Mouse (Mus musculus): ENCODE data around the gene P2ry14. TPM values are rescaled to one million over a fixed set of nuclear protein-coding genes. Genes with fewer than 3 reads are reported as not detected.

The P2ry14 gene
- total RNA-seq, 1 experiment: 0.18 TPM

DNA sequence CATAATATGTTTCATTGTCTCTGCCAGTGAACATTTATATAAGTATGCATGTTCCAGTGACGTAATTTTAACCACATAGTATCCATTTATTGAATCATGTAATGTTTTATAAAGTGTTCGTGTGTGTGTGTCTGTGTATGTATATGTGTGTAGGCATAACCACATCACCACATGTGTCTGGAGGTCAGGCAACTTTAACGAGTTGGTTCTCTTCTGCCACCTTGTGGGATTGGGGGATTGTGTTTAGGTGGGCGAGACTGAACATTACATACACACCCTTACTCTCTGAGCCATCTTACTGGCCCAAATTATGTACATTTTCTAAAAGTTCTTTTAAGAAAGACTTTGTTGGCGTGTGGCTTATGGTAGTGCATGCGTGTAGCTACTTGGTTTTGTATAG is 15.1 kb upstream of the P2ry14 start:
- no peak for DNase-seq (ENCODE audit: low read depth, low spot score)
- Histone ChIP-seq H3K4me1 (ENCODE audit: control insufficient read depth in 2 of 2, insufficient read depth in 2 of 2, low read length in 2 of 2, poor library complexity in 1 of 2) (no peaks in the 10 kb centered on the region; a peak in 1 of 4 replicates), H3K36me3 (ENCODE audit: control insufficient read depth, insufficient read depth, low read length, poor library complexity, severe bottlenecking) (no peaks in the 10 kb centered on the region), H3K9ac (ENCODE audit: insufficient read depth, low read depth, low read length, poor library complexity, severe bottlenecking) (no peak overlapping the region), H3K27ac (ENCODE audit: insufficient read depth, low read depth, low read length, poor library complexity, severe bottlenecking) (no peak overlapping the region), H3K4me3 (ENCODE audit: insufficient read depth in 1 of 2, low read depth in 1 of 2, low read length in 2 of 2, poor library complexity in 1 of 2, severe bottlenecking in 1 of 2) (no peak overlapping the region), H3K9me3 (ENCODE audit: control insufficient read depth, insufficient read depth, low read depth, low read length) (no peaks in the 10 kb centered on the region)
- no peak for TF ChIP-seq ZC3H11A (IDR thresholded peaks at IDR 0.05; ENCODE audit: borderline replicate concordance, low read depth, low read length)
- TF ChIP-seq CHD2 (IDR thresholded peaks at IDR 0.05; ENCODE audit: low read depth, low read length): no peak
- TF ChIP-seq HCFC1 (IDR thresholded peaks at IDR 0.05; ENCODE audit: borderline replicate concordance, insufficient read depth, low read length): no peak
- no peak for TF ChIP-seq MAFK (IDR thresholded peaks at IDR 0.05; ENCODE audit: insufficient read depth, low read depth, low read length)
- no peak for TF ChIP-seq ZNF384 (IDR thresholded peaks at IDR 0.05; ENCODE audit: low read depth, low read length)
- in situ Hi-C loops (cut with MboI; ENCODE audit: low sequenced_read_pairs in 2 of 2, unreplicated experiment in 2 of 2): no loop called here

GRCm38 (mm10) chr3:59167417-59168054 is 14.1 kb upstream of the P2ry14 start:
- H3K9me3 ChIP-seq (ENCODE audit: control insufficient read depth, insufficient read depth, low read depth, low read length): no peaks in the 10 kb centered on the region
- TF ChIP-seq HCFC1 (IDR thresholded peaks at IDR 0.05; ENCODE audit: borderline replicate concordance, insufficient read depth, low read length): no peak
- TF ChIP-seq MAFK (IDR thresholded peaks at IDR 0.05; ENCODE audit: insufficient read depth, low read depth, low read length): no peak
- TF ChIP-seq ZC3H11A (IDR thresholded peaks at IDR 0.05; ENCODE audit: borderline replicate concordance, low read depth, low read length): no peak
- TF ChIP-seq ZNF384 (IDR thresholded peaks at IDR 0.05; ENCODE audit: low read depth, low read length): no peak
- no peak for TF ChIP-seq CHD2 (IDR thresholded peaks at IDR 0.05; ENCODE audit: low read depth, low read length)
- H3K9ac ChIP-seq (ENCODE audit: insufficient read depth, low read depth, low read length, poor library complexity, severe bottlenecking): no peak overlapping the region
- no peaks in the 10 kb centered on the region for H3K36me3 ChIP-seq (ENCODE audit: control insufficient read depth, insufficient read depth, low read length, poor library complexity, severe bottlenecking)
- no peak overlapping the region for H3K4me3 ChIP-seq (ENCODE audit: insufficient read depth in 1 of 2, low read depth in 1 of 2, low read length in 2 of 2, poor library complexity in 1 of 2, severe bottlenecking in 1 of 2)
- in situ Hi-C loops (cut with MboI; ENCODE audit: low sequenced_read_pairs in 2 of 2, unreplicated experiment in 2 of 2): no loop called here
- DNase-seq (ENCODE audit: low read depth, low spot score): no peak
- no peaks in the 10 kb centered on the region; a peak in 1 of 4 replicates for H3K4me1 ChIP-seq (ENCODE audit: control insufficient read depth in 2 of 2, insufficient read depth in 2 of 2, low read length in 2 of 2, poor library complexity in 1 of 2)
- no peak overlapping the region for H3K27ac ChIP-seq (ENCODE audit: insufficient read depth, low read depth, low read length, poor library complexity, severe bottlenecking)

- H3K36me3 ChIP-seq (ENCODE audit: control insufficient read depth, insufficient read depth, low read length, poor library complexity, severe bottlenecking): no peaks in the 10 kb centered on the region
- in situ Hi-C loops (cut with MboI; ENCODE audit: low sequenced_read_pairs in 2 of 2, unreplicated experiment in 2 of 2): no loop called here
- no peaks in the 10 kb centered on the region for H3K4me1 ChIP-seq (ENCODE audit: control insufficient read depth in 2 of 2, insufficient read depth in 2 of 2, low read length in 2 of 2, poor library complexity in 1 of 2)
- no peak overlapping the region for H3K27ac ChIP-seq (ENCODE audit: insufficient read depth, low read depth, low read length, poor library complexity, severe bottlenecking)
- no peak overlapping the region for H3K4me3 ChIP-seq (ENCODE audit: insufficient read depth in 1 of 2, low read depth in 1 of 2, low read length in 2 of 2, poor library complexity in 1 of 2, severe bottlenecking in 1 of 2)
- H3K9me3 ChIP-seq (ENCODE audit: control insufficient read depth, insufficient read depth, low read depth, low read length): no peaks in the 10 kb centered on the region
- no peak for TF ChIP-seq ZNF384 (IDR thresholded peaks at IDR 0.05; ENCODE audit: low read depth, low read length)
- no peak for TF ChIP-seq HCFC1 (IDR thresholded peaks at IDR 0.05; ENCODE audit: borderline replicate concordance, insufficient read depth, low read length)
- no peak for TF ChIP-seq MAFK (IDR thresholded peaks at IDR 0.05; ENCODE audit: insufficient read depth, low read depth, low read length)
- no peak for TF ChIP-seq ZC3H11A (IDR thresholded peaks at IDR 0.05; ENCODE audit: borderline replicate concordance, low read depth, low read length)
- TF ChIP-seq CHD2 (IDR thresholded peaks at IDR 0.05; ENCODE audit: low read depth, low read length): no peak
- no peak for DNase-seq (ENCODE audit: low read depth, low spot score)
- no peak overlapping the region for H3K9ac ChIP-seq (ENCODE audit: insufficient read depth, low read depth, low read length, poor library complexity, severe bottlenecking)
Measured at GRCm38 (mm10) chr3:59160465-59160864, 7.0 kb upstream of the P2ry14 start.

GRCm38 (mm10) chr3:59157048-59157447 is 3.6 kb upstream of the P2ry14 start:
- no peak for DNase-seq (ENCODE audit: low read depth, low spot score)
- Histone ChIP-seq H3K9me3 (ENCODE audit: control insufficient read depth, insufficient read depth, low read depth, low read length) (no peaks in the 10 kb centered on the region), H3K36me3 (ENCODE audit: control insufficient read depth, insufficient read depth, low read length, poor library complexity, severe bottlenecking) (no peaks in the 10 kb centered on the region), H3K9ac (ENCODE audit: insufficient read depth, low read depth, low read length, poor library complexity, severe bottlenecking) (no peak overlapping the region), H3K4me1 (ENCODE audit: control insufficient read depth in 2 of 2, insufficient read depth in 2 of 2, low read length in 2 of 2, poor library complexity in 1 of 2) (no peaks in the 10 kb centered on the region), H3K27ac (ENCODE audit: insufficient read depth, low read depth, low read length, poor library complexity, severe bottlenecking) (no peak overlapping the region), H3K4me3 (ENCODE audit: insufficient read depth in 1 of 2, low read depth in 1 of 2, low read length in 2 of 2, poor library complexity in 1 of 2, severe bottlenecking in 1 of 2) (no peak overlapping the region)
- in situ Hi-C loops (cut with MboI; ENCODE audit: low sequenced_read_pairs in 2 of 2, unreplicated experiment in 2 of 2): no loop called here
- no peak for TF ChIP-seq MAFK (IDR thresholded peaks at IDR 0.05; ENCODE audit: insufficient read depth, low read depth, low read length)
- TF ChIP-seq CHD2 (IDR thresholded peaks at IDR 0.05; ENCODE audit: low read depth, low read length): no peak
- TF ChIP-seq ZNF384 (IDR thresholded peaks at IDR 0.05; ENCODE audit: low read depth, low read length): no peak
- no peak for TF ChIP-seq HCFC1 (IDR thresholded peaks at IDR 0.05; ENCODE audit: borderline replicate concordance, insufficient read depth, low read length)
